ENCODE assay signal across 19 mouse cellular contexts in the genomic region with DNA sequence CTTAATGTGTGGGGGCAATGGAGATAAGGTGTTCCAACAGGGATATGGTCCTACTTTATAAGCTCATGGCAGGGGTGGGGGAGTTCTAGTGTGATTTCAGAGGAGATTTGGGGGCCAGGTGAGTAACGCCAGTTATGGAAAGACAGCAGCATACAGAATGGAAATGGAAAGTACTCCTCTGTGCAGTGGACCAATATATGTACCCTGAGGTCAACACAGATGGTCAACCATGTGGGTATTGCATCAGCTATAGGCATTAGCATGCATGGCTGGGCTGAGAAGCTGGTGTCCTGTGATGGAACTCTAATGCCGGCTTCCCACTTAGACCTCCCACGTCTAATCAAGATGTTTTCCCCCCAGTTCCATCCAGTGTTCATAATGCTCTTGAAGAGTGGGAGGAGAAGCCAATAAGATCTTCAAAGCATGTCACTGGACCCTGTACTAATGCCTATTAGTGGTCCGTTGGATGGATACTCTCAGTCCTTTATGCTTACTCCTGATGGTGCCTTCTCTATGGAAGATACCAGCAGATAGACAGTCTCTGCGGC.
"Had no signal": no experiment of that assay in that cellular context is flagged by ENCODE, and none has a peak within 500 bp of the region (broad histone marks: within the 10 kb centered on the region; RNA-seq: fewer than 3 reads in every experiment).

No protein-coding gene starts in this region.

- H3K27ac ChIP-seq: liver, embryonic 15.5 days; lung, embryonic 15.5 days; macrophage; midbrain, embryonic 13.5 days; midbrain, embryonic 15.5 days; neural tube, embryonic 12.5 days; stomach, embryonic 15.5 days; stomach, postnatal 0 days had no signal

- H3K4me2 ChIP-seq: liver, embryonic 15.5 days; lung, embryonic 15.5 days; midbrain, embryonic 11.5 days; midbrain, embryonic 13.5 days; midbrain, embryonic 15.5 days; neural tube, embryonic 12.5 days; stomach, embryonic 15.5 days had no signal

- H3K27me3 ChIP-seq: liver, embryonic 15.5 days; lung, embryonic 15.5 days; megakaryocyte, embryonic 14.5 days; midbrain, embryonic 13.5 days; midbrain, embryonic 15.5 days; neural tube, embryonic 12.5 days; stomach, embryonic 15.5 days had no signal

- H3K4me1 ChIP-seq: liver, embryonic 15.5 days; lung, embryonic 15.5 days; midbrain, embryonic 13.5 days; midbrain, embryonic 15.5 days; neural tube, embryonic 12.5 days; stomach, embryonic 15.5 days had no signal

- ATAC-seq: liver, postnatal 0 days; lung, postnatal 0 days; midbrain, embryonic 13.5 days; midbrain, embryonic 15.5 days had no signal

- H3K9ac ChIP-seq: liver, embryonic 15.5 days; liver, postnatal 0 days; lung, embryonic 15.5 days; midbrain, embryonic 13.5 days; midbrain, embryonic 15.5 days; neural tube, embryonic 12.5 days; stomach, embryonic 15.5 days had no signal

- H3K4me3 ChIP-seq: liver, embryonic 15.5 days; lung, embryonic 15.5 days; megakaryocyte, embryonic 14.5 days; midbrain, embryonic 13.5 days; midbrain, embryonic 15.5 days; neural tube, embryonic 12.5 days; stomach, embryonic 15.5 days had no signal

- DNase-seq: liver, postnatal 0 days; lung, adult 2 months; lung, postnatal 14 days; lung, postnatal 36 days; right cerebral cortex, postnatal 14 days; thymus, adult 2 months; thymus, postnatal 25 days; thymus, postnatal 4 days had no signal

- H3K9me3 ChIP-seq: liver, embryonic 15.5 days; lung, embryonic 15.5 days; megakaryocyte, embryonic 14.5 days; midbrain, embryonic 13.5 days; midbrain, embryonic 15.5 days; neural tube, embryonic 12.5 days; stomach, embryonic 15.5 days had no signal

- H3K36me3 ChIP-seq: liver, embryonic 15.5 days; lung, embryonic 15.5 days; midbrain, embryonic 13.5 days; midbrain, embryonic 15.5 days; neural tube, embryonic 12.5 days; stomach, embryonic 15.5 days had no signal
